Mouse (Mus musculus) subcutaneous adipose tissue, adult 2 months (tissue): ENCODE data around the gene Prl8a9. TPM values are rescaled to one million over a fixed set of nuclear protein-coding genes. Genes with fewer than 3 reads are reported as not detected.

ENCODE experiments used
- polyA plus RNA-seq: library from polyadenylated mRNA; depleted of rRNA; stranded (reverse); fragments of >200 nt; gene quantifications from 2 replicates; pipeline ENCODE4 v1.2.3, GENCODE M21; 2012; ENCODE audit warnings: low replicate concordance; rRNA removed

Gene Prl8a9
- not detected in 2 replicates for polyA plus RNA-seq

DNA sequence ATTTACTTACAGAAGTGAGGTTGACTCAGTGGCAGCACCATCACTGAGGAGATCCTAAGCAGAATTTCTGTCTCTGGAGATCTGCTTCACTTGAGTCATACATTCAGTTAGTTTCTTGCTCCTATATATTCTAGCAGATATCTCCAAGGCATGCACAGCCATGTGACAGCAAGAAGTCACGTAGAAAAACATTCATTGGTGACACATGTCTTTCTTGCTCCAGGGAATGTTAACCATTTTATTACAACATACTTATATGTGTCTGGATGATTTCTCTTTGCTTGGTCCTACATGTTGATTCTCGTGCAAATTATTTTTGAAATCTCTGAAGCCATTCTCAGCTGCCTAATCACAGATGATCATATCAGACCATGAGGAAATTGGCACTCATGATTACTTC, at the start of gene Prl8a9:
Gene Prl8a9 (minus strand): TSS at position 101 of the 400 bp plus-strand sequence.

DNA sequence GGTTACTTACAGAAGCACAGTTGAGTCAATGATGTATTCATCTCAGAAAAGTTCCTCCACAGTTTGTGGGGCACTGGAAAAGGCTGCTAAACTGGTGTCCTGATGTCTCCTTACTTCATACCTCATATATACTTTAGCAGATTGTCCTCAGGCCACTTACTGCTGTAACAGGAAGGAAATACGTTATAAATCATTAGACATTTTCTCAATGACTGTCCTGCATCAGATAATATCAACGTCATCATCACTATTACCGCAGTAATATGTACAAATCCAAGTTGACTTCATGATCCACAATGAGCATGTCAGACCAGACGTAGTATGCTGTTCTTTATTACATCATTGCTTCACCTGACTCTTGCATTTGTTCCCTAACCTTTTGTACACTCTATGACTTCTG, 46.1 kb upstream of the Prl8a9 start, which contains the start of gene Prl7b1:
Gene Prl7b1 (minus strand): TSS at position 101 of the 400 bp plus-strand sequence.

DNA sequence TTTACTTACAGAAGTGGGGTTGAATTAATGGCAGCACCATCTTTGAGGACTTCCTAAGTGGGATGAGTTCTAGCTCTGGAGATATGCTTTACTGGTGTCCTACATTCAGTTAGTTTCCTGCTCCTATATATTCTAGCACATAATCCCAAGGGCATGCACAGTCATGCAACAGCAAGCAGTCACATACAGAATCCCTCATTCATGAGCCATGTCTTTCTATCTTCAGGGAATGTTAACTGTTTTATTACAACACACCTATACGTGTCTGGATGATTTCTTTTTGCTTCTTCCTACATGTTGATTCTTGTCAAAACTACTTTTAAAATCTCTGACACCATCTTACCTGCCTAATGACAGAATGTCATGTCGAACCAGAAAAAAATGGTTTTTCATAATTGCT, 17.7 kb upstream of the Prl8a9 start, which contains the start of gene Prl8a1:
Gene Prl8a1 (minus strand): TSS at position 101 of the 400 bp plus-strand sequence.

DNA sequence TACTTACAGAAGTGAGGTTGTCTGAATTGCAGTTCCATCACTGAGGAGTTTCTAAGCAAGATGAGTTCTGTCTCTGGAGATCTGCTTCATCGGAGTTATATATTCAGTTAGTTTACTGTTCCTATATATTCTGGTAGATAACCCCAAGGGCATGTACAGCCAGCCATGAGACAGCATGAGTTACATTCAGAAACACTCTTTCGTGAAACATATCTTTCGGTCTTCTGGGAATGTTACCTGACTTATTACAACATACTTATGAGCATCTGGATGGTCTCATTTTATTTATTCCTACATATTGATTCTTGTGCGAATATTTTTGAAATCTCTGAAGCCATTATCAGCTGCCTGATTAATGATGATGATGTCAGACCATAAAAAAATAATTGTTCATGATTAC, 51.3 kb downstream of the Prl8a9 start, which contains the start of gene Prl8a8:
Gene Prl8a8 (minus strand): TSS at position 101 of the 400 bp plus-strand sequence.

Other genes starting within 250 kb of the Prl8a9 start
- not detected in 2 replicates for gene Prl8a2, start 218.9 kb downstream of the Prl8a9 start, polyA plus RNA-seq
- gene Prl2b1, start 173.8 kb downstream of the Prl8a9 start, polyA plus RNA-seq, result not detected in 2 replicates
- gene Prl8a6, start 125.9 kb downstream of the Prl8a9 start, polyA plus RNA-seq, result not detected in 2 replicates
- gene Prl8a8, start 51.4 kb downstream of the Prl8a9 start, polyA plus RNA-seq, result not detected in 2 replicates
- not detected in 2 replicates for gene Prl8a1, start 17.6 kb upstream of the Prl8a9 start, polyA plus RNA-seq
- not detected in 2 replicates for gene Prl7b1, start 46.0 kb upstream of the Prl8a9 start, polyA plus RNA-seq
- gene Prl7a1, start 77.9 kb upstream of the Prl8a9 start, polyA plus RNA-seq, result not detected in 2 replicates
- not detected in 2 replicates for gene Prl7a2, start 103.4 kb upstream of the Prl8a9 start, polyA plus RNA-seq
- gene Prl7d1, start 152.1 kb upstream of the Prl8a9 start, polyA plus RNA-seq, result not detected in 2 replicates
- not detected in 2 replicates for gene Prl7c1, start 216.2 kb upstream of the Prl8a9 start, polyA plus RNA-seq
- gene Prl2a1, start 237.0 kb upstream of the Prl8a9 start, polyA plus RNA-seq, result not detected in 2 replicates